Mouse (Mus musculus): ENCODE results near the gene Sh3gl1. TPM values are rescaled to one million over a fixed set of nuclear protein-coding genes. Genes with fewer than 3 reads are reported as not detected.

Gene Sh3gl1
- total and polyA plus RNA-seq, 3 experiments = 41.0 to 78.4 TPM; not detected in 1

DNA sequence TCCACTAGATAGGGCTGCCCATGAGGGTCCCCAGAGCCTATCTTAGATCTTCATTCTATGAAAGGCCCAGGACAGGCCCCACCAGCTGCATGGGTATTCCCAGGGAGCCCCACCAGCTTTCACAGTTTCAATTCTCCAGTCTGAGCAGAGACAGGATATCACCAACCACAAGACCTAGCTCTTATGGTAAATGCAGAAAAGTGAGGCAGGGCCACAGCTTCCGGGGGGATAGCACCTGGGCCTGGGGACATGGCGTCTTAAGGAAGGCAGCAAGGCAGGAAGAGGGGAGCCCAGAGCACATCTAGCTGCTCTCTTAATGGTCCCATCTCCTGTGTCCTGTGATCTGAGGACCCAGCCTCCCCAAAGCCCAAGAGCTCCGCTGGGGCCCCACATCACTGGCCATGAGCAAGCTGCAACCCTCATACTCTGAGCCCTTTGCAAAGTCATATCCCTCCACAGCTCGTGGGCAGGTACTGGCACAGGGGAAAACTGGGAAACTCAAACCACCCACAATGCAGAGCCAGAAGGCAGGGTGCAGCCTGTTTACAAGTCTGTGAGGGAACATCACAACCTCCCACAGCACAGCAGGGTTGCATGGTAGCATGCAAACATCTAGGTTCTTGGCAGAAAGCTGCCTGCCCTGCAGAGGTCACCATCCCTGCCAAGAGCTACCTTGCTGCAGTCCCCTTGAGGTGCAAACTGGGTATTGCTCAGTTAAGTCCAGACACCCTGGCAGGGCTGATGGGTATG lies 15.1 kb downstream of the Sh3gl1 start:
- Histone ChIP-seq H3K79me2 (ENCODE audit: control insufficient read depth, insufficient read depth, low read length, poor library complexity) (peaks cover 5% of the 10 kb centered on the region), H3K4me3 (ENCODE audit: control insufficient read depth in 1 of 2, insufficient read depth in 1 of 2, low read depth in 2 of 2, low read length in 2 of 2) (no peak overlapping the region), H3K27me3 (ENCODE audit: control insufficient read depth in 1 of 2, insufficient read depth in 2 of 2, low read length in 2 of 2) (no peaks in the 10 kb centered on the region), H3K9me3 (replicated peaks; ENCODE audit: insufficient read depth, low read length) (no peaks in the 10 kb centered on the region), H3K4me1 (ENCODE audit: control insufficient read depth in 1 of 2, insufficient read depth in 2 of 2, low read length in 2 of 2) (no peaks in the 10 kb centered on the region), H3K36me3 (ENCODE audit: control insufficient read depth in 1 of 2, insufficient read depth in 2 of 2, low read length in 2 of 2) (peaks cover 0 to 3% of the 10 kb centered on the region in 2 experiments; a peak in 2 of 4 replicates), H3K9ac (ENCODE audit: control insufficient read depth, low read depth, low read length, poor library complexity, severe bottlenecking) (no peak overlapping the region), H3K27ac (ENCODE audit: control insufficient read depth, low read depth, low read length) (no peak overlapping the region)
- no peak for DNase-seq (ENCODE audit: low read depth, low spot score)
- TF ChIP-seq ZNF384 (IDR thresholded peaks at IDR 0.05; ENCODE audit: low read depth, low read length) (no peak), ETS1 (IDR thresholded peaks at IDR 0.05; ENCODE audit: low read depth, low read length) (no peak), ELF1 (IDR thresholded peaks at IDR 0.05; ENCODE audit: low read depth, low read length) (no peak), RAD21 (IDR thresholded peaks at IDR 0.05; ENCODE audit: low read depth, low read length) (no peak), CHD2 (IDR thresholded peaks at IDR 0.05; ENCODE audit: low read length) (no peak), POLR2AphosphoS2 (IDR thresholded peaks at IDR 0.05; ENCODE audit: low read length) (no peak), CTCF (IDR thresholded peaks at IDR 0.05 in 2 of 3, conservative IDR thresholded peaks at IDR 0.05 in 1 of 3; ENCODE audit: control insufficient read depth in 1 of 3, insufficient read depth in 1 of 3, low read depth in 2 of 3, low read length in 3 of 3, poor library complexity in 1 of 3, severe bottlenecking in 1 of 3) (no peak), TCF12 (IDR thresholded peaks at IDR 0.05; ENCODE audit: low read depth, low read length) (no peak), GATA1 (IDR thresholded peaks at IDR 0.05; ENCODE audit: low read depth, low read length) (no peak)

DNA sequence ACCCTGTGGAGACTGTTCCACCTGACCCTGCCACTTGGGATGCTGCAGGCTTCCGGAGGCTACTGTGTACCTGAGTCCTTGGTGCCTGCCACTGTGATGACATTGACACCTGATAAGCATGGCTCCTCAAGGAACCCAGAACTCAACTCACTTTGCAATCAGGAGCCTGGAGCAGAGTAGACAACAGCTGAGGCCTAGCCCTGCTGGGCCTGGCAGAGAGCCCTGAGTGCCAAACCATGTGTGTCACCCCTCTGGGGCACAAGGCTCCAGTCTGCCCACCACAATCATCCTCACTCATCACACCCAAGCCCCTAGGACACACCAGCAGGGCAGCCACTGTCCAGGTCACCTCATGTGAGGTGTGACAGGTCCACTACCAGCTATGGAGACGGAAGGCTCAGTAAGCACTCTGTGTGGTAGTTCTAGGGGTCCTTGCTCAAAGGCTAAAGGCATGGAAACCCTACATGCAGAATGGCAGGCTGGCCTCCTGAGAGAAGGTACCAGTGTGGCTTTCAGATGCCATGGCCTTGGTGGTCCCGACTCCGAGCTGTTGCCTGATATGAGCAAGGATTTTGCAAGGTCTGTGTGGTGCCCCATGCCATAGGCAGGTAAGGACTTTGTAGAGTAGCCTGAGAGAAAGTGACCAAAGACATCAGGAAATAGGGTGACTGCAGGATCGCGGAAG lies 15.9 kb downstream of the Sh3gl1 start:
- Histone ChIP-seq H3K9ac (ENCODE audit: control insufficient read depth, low read depth, low read length, poor library complexity, severe bottlenecking) (no peak overlapping the region), H3K27me3 (ENCODE audit: control insufficient read depth in 1 of 2, insufficient read depth in 2 of 2, low read length in 2 of 2) (no peaks in the 10 kb centered on the region), H3K4me3 (ENCODE audit: control insufficient read depth in 1 of 2, insufficient read depth in 1 of 2, low read depth in 2 of 2, low read length in 2 of 2) (no peak overlapping the region), H3K27ac (ENCODE audit: control insufficient read depth, low read depth, low read length) (no peak overlapping the region), H3K4me1 (ENCODE audit: control insufficient read depth in 1 of 2, insufficient read depth in 2 of 2, low read length in 2 of 2) (no peaks in the 10 kb centered on the region), H3K79me2 (ENCODE audit: control insufficient read depth, insufficient read depth, low read length, poor library complexity) (peaks cover 5% of the 10 kb centered on the region), H3K9me3 (replicated peaks; ENCODE audit: insufficient read depth, low read length) (no peaks in the 10 kb centered on the region), H3K36me3 (ENCODE audit: control insufficient read depth in 1 of 2, insufficient read depth in 2 of 2, low read length in 2 of 2) (peaks cover 0 to 3% of the 10 kb centered on the region in 2 experiments; a peak in 2 of 4 replicates)
- DNase-seq (ENCODE audit: low read depth, low spot score) = no peak
- no peak for TF ChIP-seq RCOR1 (IDR thresholded peaks at IDR 0.05; ENCODE audit: low read depth, low read length)
- no peak for TF ChIP-seq HCFC1 (IDR thresholded peaks at IDR 0.05; ENCODE audit: low read depth, low read length)
- TF ChIP-seq GATA1 (IDR thresholded peaks at IDR 0.05; ENCODE audit: low read depth, low read length) = no peak
- no peak for TF ChIP-seq E2F4 (IDR thresholded peaks at IDR 0.05; ENCODE audit: borderline replicate concordance, low read depth, low read length)
- TF ChIP-seq CHD2 (IDR thresholded peaks at IDR 0.05; ENCODE audit: low read length) = no peak
- TF ChIP-seq USF1 (IDR thresholded peaks at IDR 0.05; ENCODE audit: low read depth, low read length) = no peak
